Mouse (Mus musculus) frontal cortex, postnatal 10 days (tissue): ENCODE results near the gene Dusp5.
"Not testable (repeated sequence)": the region's sequence is repeated elsewhere in the genome, so short reads cannot be mapped to it uniquely, and the experiment has no call there.

ENCODE experiments used
- DNase-seq, 2 experiments: peaks; one replicate each; pipeline ENCODE4 v3.0.0; 2022; ENCODE audit warnings: low spot score in 2 of 2, mixed read lengths in 1 of 2

Dusp5 gene

DNA sequence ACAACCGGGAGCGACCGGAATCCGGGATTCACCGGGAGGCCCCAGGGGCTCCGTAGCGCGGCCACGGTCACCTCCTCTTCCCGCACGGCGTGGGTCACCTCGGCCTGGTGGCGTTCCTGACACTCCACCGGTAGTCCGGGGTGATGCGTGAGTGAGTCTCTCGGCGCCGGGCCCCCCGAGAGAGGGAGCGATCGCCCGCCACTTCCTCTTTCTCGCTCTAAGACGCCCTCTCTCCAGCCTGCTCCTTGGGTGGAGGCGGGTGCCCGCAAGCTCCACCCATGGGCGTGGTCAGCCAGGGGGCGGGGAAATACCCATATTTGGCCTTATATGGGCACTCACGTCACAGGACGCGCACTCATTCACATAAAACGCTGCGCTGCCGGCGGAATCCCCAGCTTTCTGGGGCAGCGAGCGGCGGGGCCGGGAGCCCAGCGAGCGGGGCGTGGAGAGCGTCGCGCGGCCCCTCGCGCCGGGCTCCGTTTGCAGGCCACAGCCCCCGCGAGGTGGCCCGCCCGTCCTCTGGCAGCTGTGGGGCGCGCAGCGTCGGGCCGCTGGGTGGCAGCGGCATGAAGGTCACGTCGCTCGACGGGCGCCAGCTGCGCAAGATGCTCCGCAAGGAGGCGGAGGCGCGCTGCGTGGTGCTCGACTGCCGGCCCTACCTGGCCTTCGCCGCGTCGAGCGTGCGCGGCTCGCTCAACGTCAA lies at the start of gene Dusp5:
Dusp5 (plus strand) TSS at position 358 of the 703 bp plus-strand sequence.
- DNase-seq: peak; percentile 95 to 96

GRCm38 (mm10) chr19:53479590-53479989 lies 49.3 kb upstream of the Dusp5 start:
- no peak for DNase-seq

- DNase-seq: no peak
These were observed 46.8 kb upstream of the Dusp5 start for GRCm38 (mm10) chr19:53482093-53482492.

GRCm38 (mm10) chr19:53482527-53482926 lies 46.4 kb upstream of the Dusp5 start:
- no peak for DNase-seq

DNA sequence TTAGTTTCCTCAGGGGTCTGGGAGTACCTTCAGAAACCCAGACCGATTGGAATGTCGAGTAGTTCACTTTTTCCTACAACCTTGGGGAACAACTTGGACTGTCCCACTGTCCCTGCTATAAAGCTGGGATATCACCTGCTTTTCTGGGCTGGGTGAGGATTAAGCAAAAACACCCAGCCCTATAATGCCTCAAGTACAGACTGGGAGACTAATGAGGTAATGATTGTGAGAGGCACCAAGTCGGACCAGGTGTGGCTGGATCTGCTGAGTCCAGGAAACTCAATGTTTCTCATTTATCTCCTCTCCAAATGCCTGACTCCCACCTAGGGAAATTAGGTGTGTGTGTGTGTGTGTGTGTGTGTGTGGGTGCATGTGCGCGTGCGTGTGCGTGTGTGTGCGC lies 44.9 kb upstream of the Dusp5 start:
- DNase-seq: no peak

GRCm38 (mm10) chr19:53484918-53485317 lies 44.0 kb upstream of the Dusp5 start:
- DNase-seq: no peak

DNA sequence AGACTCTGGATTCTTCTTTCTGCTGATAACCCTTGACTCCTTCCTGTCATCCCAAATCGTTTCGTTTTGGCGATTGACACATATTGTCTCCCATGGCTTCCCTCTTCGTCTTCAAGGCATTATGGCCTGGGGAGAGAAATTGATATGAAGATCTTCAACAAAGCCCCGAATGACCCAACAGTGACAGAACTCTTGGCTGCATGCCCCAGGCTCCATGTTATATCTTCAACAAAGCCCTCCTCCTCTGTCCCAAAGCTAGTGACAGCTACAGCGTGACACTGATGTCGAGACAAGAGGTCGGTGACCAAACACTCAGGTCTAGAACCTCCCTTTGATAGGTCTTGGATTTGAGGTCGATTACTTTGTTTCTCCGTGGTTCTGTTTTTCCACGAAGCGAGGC lies 39.7 kb upstream of the Dusp5 start:
- DNase-seq: no peak

DNA sequence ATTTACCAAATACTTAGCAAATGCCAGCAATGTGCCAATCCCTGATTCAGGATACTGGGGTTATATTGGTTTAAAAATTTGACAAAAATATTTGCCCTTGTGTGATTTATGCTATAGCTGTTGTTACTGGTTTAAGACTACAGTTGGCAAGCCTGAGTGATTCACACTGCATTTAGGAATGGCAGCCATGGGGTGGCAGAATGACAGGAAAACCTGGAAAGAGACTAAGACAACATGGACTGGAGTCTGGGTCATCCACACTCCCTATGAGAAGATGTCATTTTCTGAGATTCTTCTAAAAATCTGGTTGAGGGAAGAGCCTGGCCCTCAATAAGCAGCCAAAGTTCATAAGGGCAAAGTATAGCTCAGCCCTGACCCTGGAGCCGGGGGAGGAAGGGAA lies 39.0 kb upstream of the Dusp5 start:
- no peak for DNase-seq

DNA sequence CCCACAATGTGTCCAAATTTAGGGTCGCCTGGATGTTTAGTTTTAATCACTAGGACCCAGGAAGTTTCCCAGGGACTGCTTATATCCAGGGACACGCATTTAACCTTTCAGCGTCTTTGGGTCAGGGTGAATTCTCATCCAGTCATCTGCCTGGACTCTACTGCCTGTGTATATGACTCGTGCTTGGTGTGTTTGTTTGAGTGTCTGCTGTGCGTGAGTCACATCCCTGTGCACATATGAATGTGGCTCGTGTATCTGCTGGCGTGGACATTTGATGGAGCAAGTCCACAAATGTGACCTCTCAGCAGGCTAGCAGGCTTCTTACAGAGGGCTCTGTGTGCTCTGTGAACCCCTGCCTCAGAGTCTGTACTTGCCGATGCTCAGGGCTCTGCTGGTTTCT lies 38.0 kb upstream of the Dusp5 start:
- DNase-seq: no peak

- DNase-seq: no peak
These were observed 36.4 kb upstream of the Dusp5 start for GRCm38 (mm10) chr19:53492528-53492927.

DNA sequence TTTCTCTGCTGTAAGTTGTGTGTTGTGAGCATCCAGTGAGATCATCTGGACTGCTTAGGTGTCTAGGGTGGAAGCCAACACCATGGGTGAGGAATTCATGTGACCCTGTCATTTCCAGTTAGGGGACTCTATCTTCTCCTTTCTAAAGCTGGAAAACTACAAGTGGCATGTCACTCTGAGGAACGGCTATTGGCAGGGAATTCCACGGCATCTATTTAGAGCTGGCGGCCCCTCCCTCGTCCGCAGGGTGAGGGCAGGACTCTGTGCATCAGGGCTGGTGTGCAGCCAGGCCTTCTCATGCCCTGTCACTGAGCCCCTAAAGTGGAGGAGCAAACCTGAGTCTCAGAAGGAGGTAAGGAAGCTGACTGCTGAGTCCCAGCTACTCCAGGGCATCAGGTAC lies 35.0 kb upstream of the Dusp5 start:
- DNase-seq: no peak

- DNase-seq: no peak
These were observed 31.0 kb upstream of the Dusp5 start for GRCm38 (mm10) chr19:53497910-53498309.

- DNase-seq: no peak
These were observed 29.9 kb upstream of the Dusp5 start for GRCm38 (mm10) chr19:53499049-53499448.

GRCm38 (mm10) chr19:53499451-53499940 lies 29.4 kb upstream of the Dusp5 start:
- DNase-seq: no peak

- no peak for DNase-seq
These were observed 28.5 kb upstream of the Dusp5 start for GRCm38 (mm10) chr19:53500298-53501006.

GRCm38 (mm10) chr19:53501239-53501638 lies 27.7 kb upstream of the Dusp5 start:
- DNase-seq: not testable (repeated sequence)

DNA sequence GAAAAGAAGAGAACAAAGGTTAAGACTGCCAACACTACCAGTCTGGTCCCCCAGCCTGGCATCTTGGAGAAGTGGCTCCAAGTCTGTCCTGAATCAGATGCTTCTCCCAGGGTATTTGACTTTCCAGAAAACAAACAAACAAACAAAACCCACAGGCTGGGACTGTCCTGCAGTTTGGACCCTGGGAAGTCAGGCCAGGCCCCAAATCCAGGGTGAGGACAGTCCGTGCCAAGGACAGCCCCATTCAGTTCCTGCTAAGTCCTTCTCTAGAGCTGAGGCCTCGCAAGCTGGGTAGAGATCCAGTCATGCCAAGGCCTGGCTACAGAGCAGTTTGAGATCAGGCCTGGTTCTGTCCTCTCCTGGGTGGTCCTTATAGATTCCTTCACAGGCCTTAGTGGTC lies 27.1 kb upstream of the Dusp5 start:
- no peak for DNase-seq

DNA sequence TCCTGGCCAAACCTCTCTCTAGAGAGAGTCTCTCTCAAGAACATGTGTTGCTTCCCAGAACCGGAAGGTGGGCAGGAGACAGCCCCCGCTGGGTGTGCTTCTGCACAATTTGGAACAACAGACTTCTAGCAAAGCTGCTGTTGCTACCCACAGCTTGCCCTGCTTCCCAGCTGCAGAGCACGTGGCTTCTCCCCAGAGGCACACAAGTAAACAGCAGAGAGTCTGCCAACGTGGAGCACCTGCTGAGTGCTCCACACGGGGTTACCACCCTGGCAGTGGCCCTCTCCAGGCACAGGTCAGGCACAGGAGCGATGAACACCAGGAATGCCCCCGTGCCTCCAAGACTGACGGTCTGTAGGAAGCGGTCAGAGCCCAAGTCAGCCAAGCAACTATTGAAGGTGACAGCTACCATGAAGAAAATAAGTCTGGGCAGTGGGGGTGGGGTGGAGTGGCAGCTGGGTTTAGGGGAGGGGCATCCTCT lies 26.0 kb upstream of the Dusp5 start:
- no peak for DNase-seq

DNA sequence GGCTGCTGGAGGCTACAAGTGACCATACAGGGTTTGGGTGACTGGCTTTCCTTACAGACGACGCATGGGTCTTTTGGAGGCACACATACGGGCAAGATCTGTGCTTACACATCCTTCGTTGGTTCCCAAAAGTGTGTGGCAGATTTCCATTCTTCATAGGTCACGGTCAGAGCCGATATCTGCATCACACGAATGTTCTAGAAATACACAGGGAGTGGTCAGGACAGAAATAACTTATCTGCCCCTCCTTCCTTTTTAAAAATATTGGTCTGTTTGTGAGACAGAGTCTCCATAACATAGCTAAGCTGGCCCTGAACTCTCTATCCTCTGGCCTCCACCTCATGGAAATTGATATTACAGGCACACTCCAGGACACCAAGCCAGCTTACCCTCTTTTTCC lies 24.7 kb upstream of the Dusp5 start:
- DNase-seq: no peak

DNA sequence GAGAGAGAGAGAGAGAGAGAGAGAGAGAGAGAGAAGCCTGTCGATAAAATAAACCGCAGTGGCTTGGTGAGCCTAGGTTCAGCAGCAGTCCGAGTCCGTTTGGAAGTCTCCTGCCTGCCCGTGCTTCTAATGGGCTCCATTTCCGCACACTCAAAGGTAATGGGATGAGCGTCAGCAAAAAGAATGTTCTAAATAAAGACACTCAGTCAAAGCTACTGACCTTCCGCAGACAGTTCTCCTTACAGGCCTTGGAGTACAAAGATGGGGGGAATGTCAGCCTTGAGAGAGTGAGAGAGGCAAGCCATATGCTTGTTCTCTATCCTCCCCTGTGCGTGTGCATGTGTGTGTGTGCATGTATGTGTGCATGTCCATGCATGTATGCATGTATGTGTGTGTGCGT lies 23.2 kb upstream of the Dusp5 start:
- DNase-seq: no peak

- DNase-seq: no peak
These were observed 21.4 kb upstream of the Dusp5 start for GRCm38 (mm10) chr19:53507497-53507896.

DNA sequence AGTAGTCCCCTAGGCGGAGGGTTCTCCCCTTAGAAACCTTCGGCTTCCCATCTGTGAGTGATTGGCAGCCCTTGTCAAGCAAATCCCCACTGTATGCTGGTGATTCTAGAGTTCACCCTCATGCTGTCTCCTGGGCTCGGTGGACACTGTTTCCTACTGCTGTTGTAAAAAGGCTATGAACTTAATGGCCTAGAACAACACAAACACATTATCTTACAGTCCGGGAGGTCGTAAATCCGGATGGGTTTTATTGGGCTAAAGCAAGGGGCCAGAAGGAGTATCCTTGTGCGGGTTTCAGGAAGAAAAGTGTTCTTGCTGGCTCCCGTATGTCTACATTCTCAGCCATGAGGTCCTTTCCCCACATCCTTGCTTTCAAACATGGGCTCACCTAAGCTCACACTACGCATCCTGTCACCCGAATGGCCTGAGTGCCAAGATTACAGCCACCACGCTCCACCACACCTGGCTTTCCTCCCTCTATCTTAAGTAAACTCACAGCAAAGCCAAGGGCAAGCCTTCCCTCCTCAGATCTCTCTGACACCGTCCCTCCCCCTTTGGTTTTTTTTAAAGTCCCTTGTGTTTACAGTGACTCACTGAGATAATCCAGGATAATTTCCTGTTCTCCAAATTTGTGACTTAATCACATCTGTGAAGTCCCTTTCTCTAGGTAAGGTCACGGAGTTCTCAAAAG lies 17.5 kb upstream of the Dusp5 start:
- no peak for DNase-seq
